Mouse (Mus musculus): ENCODE results near the gene Lims1.

The Lims1 gene

GRCm38 (mm10) chr10:58351670-58352069 lies 28.4 kb downstream of the Lims1 start:
- no peak for DNase-seq

DNA sequence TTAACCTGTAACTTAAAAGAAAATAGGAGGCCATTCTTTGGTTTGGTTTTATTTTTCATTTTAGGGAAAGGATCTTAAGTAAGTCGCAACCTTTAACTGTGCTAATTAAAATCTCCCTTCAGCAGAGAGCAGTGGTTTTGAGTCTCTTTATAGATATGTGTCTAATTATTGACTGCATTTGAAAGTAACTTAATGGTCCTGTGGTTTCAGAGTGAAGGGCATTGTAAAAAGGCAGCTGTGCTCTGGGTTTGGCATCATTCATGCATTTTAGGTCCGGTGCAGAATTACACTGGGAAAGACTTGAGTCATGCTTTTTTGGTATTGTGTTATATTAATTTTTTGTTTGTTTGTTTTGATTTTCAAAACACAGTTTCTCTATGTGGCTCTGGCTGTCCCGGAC lies 29.1 kb downstream of the Lims1 start:
- DNase-seq = no peak

- DNase-seq = no peak
Measured at GRCm38 (mm10) chr10:58354561-58354960, 31.3 kb downstream of the Lims1 start.

GRCm38 (mm10) chr10:58356460-58356859 lies 33.2 kb downstream of the Lims1 start:
- no peak for DNase-seq

GRCm38 (mm10) chr10:58359123-58359522 lies 35.9 kb downstream of the Lims1 start:
- peak; percentile 56 for DNase-seq

DNA sequence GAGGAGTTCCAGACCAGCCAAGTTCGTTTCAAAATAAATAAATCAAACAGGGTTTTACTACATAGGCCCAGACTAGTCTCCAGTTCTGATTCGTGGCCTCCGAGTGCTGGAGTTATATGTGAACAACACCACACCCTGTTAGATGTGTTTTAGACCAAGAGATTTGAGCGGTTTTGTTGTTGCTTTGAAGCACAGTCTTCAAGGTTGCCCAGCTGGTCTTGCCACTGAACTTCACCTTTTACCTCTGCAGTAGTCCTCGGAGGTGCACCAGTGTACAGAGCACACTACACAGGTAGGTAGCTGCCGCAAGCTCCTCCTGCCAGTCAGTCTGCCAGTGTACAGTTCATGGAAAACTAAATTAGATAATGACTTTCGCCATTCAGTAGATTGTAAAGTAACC lies 36.7 kb downstream of the Lims1 start:
- DNase-seq = no peak

DNA sequence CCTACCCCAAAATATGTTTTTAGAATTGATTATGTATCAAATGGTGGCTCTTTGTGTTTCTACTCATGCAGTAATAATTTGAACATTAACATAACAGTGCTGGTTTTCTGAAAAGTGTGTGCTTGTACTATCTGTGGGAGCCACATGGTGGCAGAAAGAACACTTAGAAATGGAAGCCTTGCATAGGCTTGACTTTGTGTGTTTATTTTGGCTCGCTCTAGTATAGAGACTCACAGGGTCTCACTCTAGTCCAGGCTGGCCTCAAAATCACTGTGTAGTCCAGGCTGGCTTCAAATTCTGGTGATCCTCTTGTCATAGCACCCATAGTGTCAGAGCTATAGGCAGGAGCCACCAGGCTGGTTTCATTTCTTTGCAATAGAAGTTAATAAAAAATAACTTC lies 39.5 kb downstream of the Lims1 start:
- peak; percentile 35 for DNase-seq

DNA sequence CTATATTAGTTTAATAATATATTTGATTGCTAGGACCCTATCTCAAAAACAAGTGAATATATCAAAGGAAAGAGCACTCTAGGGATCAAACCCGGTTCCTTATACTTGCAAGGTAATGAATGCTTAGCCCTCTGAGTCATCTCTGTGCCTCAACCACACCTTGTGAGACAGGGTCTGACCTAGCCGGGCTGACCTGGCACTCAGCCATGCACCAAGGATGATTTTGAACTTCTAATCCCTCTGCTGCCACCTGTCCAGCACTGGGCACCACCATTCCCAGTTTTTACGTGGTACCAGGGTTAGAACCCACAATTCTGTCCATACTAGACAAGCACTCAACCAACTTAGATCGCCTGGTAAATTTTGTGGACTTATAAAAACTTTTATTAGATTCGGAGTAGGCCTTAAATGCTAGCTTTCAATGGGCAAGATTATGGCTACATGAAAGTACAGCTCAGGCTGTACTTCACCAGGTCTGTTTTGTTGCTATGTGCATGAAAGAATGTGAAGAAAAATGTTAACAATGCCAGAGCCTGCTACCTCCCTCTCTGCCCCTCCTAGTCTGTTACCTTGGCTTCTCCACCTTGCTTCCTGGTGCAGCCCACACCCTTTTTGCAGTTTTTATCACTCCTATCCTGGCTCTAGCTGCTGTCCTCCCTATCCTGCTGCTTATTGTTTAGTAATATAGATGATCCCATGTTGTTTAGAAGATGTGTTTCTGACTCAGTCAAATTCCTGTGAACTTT lies 41.7 kb downstream of the Lims1 start:
- peak; percentile 42 for DNase-seq

- no peak for DNase-seq
Measured at GRCm38 (mm10) chr10:58368791-58369706, 45.8 kb downstream of the Lims1 start.

- no peak for DNase-seq
Measured at GRCm38 (mm10) chr10:58369707-58370093, 46.4 kb downstream of the Lims1 start.

- no peak for DNase-seq
Measured at GRCm38 (mm10) chr10:58370143-58370542, 46.9 kb downstream of the Lims1 start.

DNA sequence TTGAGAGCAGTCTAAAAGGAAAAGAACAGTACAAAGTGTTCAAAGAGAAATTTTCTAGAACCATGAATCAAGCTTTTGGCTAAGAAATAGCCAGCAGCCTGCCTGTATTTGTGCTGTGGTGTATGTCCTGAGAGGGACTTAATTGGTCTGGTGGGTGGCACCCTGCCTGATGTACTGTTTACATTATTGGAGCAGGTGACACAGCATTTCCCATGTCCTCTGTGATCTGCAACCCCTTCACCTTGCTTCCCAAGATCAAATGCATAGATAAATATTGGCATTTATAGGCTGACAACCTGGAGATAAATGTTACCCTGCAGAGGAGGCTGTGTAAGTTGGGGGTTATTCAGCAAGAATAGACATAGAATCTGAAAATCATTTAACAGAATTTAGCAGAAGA lies 47.3 kb downstream of the Lims1 start:
- DNase-seq = no peak

DNA sequence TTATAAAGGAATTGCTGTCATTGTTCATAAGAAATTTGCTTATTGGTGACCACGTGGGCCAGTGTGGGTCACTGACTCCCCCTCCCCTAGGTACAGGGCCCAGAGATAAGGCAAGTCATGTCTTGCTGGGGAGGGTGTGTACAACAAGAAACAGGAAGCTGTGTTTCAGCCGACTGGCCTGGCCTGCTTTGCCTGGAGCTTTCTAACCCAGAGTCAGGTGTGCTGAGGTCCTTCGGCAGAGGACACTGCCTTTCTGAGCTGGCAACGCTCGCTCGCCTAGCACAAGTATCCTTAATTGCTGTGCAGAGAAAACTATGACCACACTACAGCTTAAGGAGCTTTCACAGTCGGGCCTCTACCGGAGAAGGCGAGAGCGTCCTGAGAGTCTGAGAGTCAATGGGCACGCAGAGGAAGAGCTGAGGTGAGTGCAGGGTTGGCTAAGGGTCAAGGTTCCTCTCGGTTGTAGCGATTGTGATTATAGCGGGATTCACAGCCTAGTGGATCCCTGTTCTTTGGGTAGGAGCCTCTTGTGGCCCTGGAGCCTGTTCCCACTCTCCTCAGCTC lies 48.1 kb downstream of the Lims1 start:
- peak; percentile 38 for DNase-seq

GRCm38 (mm10) chr10:58372430-58373030 lies 49.3 kb downstream of the Lims1 start:
- no peak for DNase-seq

DNA sequence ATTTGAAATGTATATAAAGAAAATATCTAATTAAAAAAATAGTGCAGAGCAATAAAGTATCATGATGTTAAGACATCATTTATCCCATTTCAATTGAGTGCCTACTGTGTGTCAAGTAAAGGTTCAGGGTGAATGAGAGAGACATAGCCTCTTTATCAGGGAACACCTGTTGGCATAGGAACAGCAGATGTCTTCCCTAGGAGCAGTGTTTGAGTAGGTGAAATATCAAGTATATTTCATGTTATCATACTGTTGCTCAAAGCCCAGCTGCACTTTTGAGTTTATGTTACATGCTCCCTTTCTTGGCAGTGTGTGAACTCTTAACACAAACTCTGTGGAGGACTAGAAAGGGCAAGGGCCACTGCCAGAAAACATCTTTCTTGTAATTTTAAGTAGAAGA lies 50.6 kb downstream of the Lims1 start:
- DNase-seq = no peak

- peak; percentile 68 for DNase-seq
Measured at GRCm38 (mm10) chr10:58377592-58378197, 54.4 kb downstream of the Lims1 start.

DNA sequence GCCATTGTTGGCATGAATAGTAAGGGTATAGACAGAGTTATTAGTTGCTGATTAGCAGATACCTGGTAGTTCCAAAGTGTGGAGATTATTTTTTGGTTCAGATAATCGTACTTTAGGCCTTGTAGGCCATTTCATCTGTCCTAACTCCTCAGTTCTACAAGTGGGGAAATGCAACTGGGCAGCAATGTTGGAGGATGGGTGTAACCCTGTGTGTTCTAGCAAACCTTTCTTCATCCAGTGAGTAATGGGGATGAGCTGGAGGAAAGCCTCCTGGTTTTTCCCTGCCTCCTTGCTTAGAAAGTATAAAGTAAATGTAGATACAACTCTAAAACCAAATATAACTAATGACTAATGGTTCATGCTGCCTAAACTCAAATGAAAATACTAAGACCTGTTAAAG lies 55.1 kb downstream of the Lims1 start:
- DNase-seq = no peak

DNA sequence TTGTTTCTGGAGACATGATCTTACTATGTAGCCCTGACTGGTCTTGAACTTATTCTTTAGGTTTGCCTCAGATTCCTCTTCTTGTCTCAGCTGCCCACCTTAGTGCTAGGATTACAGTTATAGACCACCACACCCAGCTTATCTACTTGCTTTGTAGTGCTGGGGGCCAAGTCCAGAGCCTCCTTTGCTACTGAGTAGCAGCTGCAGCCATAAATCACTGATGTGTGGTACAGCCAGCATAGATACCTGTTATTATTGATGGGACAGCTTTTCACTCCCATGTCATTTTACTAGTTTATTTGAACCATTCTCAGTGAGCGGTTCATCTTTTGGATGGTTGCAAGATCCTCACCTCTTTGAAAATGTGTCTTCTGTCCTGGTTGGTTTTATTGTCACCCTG lies 56.4 kb downstream of the Lims1 start:
- DNase-seq = no peak

DNA sequence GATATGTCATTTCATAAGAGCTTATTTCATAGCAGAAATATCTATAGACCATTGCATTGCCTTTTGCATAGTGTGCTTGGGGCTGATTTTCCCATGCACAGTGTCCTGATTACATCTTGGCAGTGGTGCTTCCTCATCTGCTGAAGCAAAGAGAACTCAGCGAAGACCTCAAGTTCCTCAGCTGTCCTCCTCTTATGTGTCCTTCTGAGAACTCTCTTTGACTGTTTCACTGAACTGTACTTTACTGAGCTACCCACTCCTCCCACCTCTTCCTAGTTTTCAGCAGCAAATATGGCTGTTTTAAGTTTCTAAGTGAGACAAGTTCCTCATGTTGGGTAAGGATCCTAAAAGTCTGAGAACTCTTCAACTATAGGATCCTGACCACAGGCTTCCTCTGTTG lies 58.6 kb downstream of the Lims1 start:
- DNase-seq = no peak

- DNase-seq = no peak
Measured at GRCm38 (mm10) chr10:58382621-58383101, 59.4 kb downstream of the Lims1 start.

- no peak for DNase-seq
Measured at GRCm38 (mm10) chr10:58383282-58383681, 60.0 kb downstream of the Lims1 start.

- no peak for DNase-seq
Measured at GRCm38 (mm10) chr10:58383761-58384160, 60.5 kb downstream of the Lims1 start.

- no peak for DNase-seq
Measured at GRCm38 (mm10) chr10:58385629-58386028, 62.4 kb downstream of the Lims1 start.
